Mouse (Mus musculus): Measurements from ENCODE around the gene Nfe2.

The Nfe2 gene

DNA sequence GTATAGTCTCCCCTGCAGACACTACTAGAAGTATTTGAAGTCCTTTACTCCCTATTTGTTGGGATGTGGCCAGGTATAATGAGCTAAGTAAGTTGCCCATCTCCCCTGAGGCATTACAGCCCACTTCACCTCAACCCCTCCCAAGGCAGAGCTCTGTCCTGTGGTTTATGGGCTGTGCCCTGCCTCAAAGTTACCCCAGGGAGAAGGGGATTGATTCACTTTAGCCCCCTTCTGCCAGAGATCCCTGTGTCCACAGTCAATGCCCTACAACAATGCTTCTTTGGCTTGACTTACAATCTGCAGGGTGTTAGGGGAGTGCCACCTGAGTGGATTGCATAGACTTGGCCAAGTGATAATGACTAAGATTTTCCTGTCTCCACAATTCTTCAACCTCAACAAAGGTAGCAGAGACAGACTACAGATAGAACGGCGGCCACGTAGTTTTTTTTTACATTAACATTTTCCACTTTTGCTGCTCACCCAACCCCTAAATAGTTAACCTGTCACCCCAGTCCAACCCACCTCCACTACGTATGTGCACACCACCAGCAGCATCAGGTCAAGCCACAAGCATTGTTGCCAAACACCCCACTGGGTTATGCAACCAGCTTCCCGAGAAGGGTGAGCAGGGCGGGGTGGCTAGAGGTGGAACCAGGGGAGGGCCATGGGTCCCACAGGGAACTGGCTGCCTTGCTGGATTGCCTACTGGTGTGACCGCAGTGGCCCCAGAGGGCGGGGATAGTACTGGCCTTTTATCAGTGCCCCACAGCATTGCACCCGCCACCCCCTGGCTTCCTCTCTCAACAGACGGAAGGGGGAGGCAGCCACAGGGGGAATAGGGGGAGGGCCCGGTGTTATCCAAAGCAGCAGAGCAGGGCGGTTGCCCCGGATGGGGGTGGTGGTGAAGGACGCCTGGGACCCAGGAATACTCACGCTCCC, at the start of gene Nfe2:
Gene Nfe2, minus strand, starts transcription at position 614 of the 939 bp plus-strand sequence.
- DNase-seq: peak; percentile 85

GRCm38 (mm10) chr15:103307125-103307524, 48.9 kb upstream of the Nfe2 start:
- peak; percentile 97 for DNase-seq

- no peak for DNase-seq
Observed at GRCm38 (mm10) chr15:103305792-103306645, 47.8 kb upstream of the Nfe2 start.

GRCm38 (mm10) chr15:103305070-103305678, 47.0 kb upstream of the Nfe2 start:
- peak; percentile 95 for DNase-seq

DNA sequence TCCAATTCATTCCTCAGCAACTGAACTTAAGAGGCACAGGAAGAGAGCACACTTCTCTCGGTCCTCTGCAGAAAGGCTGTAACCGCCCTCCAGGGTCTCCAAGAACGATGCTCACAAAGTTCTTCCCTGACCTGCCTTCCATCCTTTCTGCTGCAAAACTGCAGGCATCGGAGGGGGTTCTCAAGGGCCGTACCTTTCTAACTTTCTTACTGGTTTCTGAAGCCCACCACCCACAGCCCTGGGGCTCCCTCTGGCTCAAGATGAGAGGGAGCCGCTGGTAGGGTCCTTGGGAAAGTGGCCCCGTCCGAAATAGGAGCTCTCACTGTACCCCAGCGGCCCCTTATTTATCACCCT, 46.4 kb upstream of the Nfe2 start:
- DNase-seq: no peak

GRCm38 (mm10) chr15:103303916-103304615, 45.9 kb upstream of the Nfe2 start:
- DNase-seq: no peak

GRCm38 (mm10) chr15:103302341-103303021, 44.3 kb upstream of the Nfe2 start:
- DNase-seq: no peak

DNA sequence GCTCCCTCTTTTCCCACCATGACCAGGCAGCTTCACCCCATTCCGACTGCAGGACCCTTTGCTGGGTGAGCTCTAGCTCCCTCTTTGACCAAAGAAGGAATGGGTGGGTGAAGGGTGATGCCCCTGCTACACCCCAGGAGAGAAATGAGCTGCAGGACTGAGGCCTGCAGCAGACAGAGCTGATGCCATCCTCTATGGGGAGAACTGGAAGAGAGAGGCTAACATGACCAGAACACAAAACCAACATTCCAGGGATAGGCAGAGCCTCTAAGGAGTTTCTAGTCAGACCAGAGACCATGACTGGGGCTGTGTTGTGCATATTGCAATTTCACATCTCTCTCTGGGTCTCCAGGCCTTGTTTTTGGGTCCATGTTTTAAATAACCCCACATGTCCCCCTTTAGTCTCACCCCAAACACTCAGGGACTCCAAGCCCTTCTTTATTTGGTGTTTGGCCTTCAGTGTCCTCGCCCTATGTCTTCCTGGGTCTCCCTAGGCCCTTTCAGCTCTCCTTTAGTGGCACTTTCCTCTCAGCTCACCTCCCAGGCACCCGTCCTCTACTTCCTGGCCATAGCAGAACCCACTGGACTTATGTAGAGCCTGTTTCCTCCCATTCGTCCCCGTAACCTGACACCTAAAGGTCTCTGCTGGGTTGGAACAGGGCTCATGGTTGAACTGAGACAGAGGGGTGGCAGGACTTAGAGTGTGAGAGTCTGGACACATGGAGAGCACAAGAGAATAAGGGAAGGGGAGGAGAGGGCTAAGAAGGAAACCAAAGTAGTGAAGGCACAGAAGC, 43.5 kb upstream of the Nfe2 start:
- DNase-seq: no peak

DNA sequence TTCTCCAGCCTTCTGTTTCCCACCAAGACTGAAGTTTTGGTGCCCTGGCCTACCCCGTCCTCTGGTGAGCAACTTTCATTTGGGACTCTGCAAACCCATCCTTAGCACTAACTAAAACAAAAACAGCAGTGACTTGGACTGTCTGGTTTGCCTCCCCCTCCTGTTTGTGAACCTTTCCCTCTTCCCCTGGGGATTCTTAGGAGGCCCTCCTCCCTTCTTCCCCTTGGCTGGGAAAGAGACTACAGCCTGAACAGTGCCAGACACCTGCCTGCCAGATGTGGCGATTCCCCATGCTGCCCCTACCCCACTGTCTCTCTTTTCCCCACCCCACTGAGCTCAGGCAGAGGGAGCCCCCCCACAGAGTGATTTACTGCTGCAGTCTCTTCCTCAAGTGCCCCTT, 42.8 kb upstream of the Nfe2 start:
- DNase-seq: no peak

DNA sequence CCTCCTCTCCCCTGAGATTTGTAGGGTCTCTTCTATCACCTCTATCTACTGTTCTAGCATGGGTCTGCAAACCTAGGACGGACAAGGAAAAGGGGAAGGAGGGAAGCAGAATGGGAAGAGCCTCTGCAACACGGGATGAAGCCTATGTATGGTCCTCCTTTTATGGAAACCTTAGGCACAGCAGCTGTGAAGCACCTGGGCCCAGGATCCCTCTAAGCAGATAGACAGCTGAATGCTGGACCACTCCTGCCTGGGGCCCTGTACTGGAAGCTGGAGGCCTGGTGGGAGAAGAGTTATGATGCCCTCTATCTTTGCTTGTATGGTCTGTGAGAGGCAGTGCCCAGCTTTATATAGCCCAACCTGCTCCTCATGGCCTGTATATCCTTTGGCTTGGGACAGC, 42.4 kb upstream of the Nfe2 start:
- no peak for DNase-seq

DNA sequence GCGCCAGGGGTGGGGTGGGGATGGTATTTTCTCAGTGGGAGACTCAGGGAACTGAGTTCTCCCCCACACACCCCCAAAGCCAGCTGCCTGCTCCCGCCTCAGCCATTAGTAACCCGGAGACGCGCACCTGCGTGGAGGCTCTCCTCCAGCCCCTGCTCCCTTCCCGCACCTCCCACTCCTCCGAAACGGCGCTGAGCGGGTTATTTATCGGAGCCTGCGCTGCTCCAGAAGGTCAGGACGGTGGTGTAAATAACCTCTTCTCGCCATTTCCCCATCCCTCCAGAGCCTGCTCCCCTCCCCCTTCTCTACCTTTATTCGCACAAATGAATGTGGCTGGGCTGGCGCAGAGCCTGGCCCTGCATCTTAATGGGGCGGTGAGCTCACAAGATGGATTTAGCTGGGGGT, 41.9 kb upstream of the Nfe2 start:
- no peak for DNase-seq

DNA sequence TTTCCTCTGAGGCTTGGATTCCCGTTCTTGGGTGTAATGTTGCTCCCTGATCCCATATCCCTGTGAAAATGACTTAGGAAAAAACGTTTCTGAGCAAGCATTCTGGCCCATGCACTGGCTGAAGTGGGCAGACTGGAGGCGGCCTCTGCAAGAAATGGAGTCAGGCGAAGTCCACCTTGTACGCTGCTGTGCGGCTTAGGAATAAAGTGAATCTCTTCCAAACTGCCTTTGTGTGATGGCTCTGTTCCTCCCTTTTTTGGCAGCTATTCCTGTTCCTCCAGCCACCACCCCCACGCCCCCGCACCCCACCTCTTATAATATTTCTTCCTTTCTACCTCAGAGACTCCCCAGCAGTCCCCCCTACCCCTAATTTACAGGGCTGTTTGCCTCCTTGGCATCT, 41.4 kb upstream of the Nfe2 start:
- DNase-seq: no peak

DNA sequence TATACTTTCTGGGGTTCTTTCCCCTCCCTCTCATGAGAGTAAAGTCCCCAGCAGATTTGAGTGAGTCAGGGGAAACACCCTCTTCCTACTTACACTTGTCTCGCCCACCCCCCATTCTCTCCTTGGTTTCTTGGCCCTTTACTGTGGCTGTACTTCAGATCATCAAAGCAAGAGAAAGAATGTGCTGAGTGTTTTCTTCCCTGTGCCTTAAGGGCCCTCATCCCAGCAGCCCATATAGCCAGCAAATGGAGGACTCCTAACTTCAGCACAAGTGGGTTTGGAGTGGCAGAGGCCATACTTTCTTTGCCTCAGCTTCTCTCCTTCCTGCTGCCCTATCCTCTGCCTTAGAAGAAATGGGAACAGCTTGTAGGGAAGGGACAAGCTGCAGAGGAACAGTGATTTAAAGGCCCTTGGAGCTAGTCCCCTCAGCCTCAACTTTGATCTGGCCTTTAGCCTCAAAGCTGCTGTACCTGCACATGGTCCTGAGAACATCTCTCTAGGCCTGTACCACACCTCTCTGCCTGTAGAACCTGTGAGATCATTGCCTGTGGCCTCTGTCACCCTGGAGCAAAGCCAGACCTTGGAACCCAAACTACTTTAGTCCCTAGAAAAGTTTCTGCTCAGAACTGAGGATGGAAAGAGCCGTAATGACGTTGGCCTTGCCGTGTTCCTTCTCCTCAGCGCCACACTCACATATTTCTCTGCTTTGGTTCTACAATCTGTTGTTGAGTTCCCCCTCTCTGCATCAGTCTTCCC, 40.8 kb upstream of the Nfe2 start:
- no peak for DNase-seq

- no peak for DNase-seq
Observed at GRCm38 (mm10) chr15:103298026-103298425, 39.8 kb upstream of the Nfe2 start.

DNA sequence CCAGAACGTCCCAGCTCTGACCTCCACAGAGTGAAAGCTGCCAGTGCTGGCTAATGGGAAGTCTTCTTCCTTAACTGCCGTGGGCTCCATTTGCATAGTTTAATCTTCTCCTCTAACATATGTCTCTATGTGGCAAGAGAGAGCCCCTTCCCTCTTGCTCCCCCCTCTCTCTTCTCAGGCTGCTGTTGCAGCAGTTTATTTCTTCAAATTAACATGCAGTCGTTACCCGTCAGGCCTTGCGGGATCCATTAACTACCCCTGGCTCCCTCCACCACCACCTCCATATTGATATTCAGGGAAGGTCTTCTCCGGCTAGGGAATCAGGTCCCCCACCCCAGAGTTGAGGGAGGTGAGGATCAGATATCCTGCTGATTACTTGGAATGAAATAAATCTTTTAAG, 39.1 kb upstream of the Nfe2 start:
- DNase-seq: no peak

GRCm38 (mm10) chr15:103295851-103296250, 37.6 kb upstream of the Nfe2 start:
- no peak for DNase-seq

DNA sequence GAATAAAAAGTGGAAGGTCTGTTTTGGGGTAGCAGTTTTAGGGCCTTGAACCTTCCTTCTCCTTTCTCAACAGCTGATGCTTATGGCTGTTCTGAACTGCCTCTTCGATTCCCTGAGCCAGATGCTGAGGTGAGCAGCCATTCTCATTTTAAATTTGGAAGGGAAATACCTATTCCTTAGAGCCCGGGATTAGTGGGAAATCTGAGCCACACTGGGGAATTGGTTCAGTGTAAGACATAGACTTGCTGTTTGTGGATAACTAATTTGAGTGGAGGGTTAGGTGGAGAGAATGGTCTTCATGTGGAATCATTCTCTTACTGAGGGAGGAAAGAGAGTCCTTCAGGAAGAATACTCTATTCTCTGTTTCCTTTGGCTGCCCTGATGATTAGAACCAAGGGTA, 36.4 kb upstream of the Nfe2 start:
- DNase-seq: no peak

GRCm38 (mm10) chr15:103293375-103293774, 35.2 kb upstream of the Nfe2 start:
- DNase-seq: no peak

DNA sequence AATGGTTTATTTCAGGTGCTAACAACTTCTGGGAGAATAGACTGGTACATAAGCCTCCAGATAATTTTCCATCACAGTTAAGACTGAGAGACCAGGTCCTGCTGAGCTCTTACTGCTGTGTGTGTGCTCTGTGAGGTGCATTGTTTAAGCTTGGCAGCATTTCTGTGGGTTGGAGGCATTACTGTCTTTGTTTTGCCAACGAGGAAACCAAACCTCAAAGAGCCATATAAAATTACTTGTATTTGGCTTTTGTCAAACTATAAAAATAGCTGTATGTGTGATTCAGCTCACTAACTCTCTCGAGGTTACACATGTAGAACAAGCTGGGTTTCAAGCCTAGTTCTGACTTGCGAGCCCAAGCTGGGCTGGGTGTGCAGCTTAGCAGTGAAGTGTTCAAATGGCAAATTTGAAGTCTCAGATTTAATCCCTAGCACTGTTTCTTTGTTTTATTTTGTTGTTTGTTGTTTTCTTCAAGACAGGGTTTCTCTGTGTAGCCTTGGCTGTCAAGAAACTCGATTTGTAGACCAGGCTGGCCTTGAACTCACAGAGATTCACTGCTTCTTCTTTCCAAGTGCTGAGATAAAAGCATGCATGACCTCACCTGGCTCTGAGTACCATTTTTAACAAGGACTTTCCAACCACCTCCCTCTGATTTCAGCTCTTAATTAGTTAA, 34.6 kb upstream of the Nfe2 start:
- DNase-seq: no peak

GRCm38 (mm10) chr15:103290843-103291242, 32.6 kb upstream of the Nfe2 start:
- no peak for DNase-seq
